Mouse (Mus musculus) heart, embryonic 13.5 days (tissue): ENCODE data around the gene Cdan1. TPM values are rescaled to one million over a fixed set of nuclear protein-coding genes. Genes with fewer than 3 reads are reported as not detected.
A peak's percentile ranks its signal among the peaks of the same experiment; 100 is the strongest.
"Not testable (repeated sequence)": the region's sequence is repeated elsewhere in the genome, so short reads cannot be mapped to it uniquely, and the experiment has no call there.

Source experiments
- ATAC-seq: fragments of 200-750 bp; cut with Nextera tagmentation; 2 replicates; pipeline ENCODE4 v1.8.0; 2017; ENCODE audit warnings: moderate TSS enrichment; ENCODE audit not compliant: insufficient number of reproducible peaks, low FRiP score, low TSS enrichment; ENCODE audit errors: extremely low read depth
- H3K27ac ChIP-seq: fragments of 300-500 bp; sonication (generic); replicated peaks from 2 replicates; pipeline ENCODE4 v1.5.1; 2015; ENCODE audit warnings: moderate library complexity, mild to moderate bottlenecking, inconsistent platforms
- H3K27me3 ChIP-seq: fragments of 300-500 bp; sonication (generic); replicated peaks from 2 replicates; pipeline ENCODE4 v1.6.1; 2015; ENCODE audit warnings: mild to moderate bottlenecking, inconsistent platforms
- H3K36me3 ChIP-seq: fragments of 300-500 bp; sonication (generic); 2 replicates; pipeline ENCODE4 v1.6.1; 2015; ENCODE audit warnings: mild to moderate bottlenecking, inconsistent platforms
- H3K4me1 ChIP-seq: fragments of 300-500 bp; sonication (generic); 2 replicates; pipeline ENCODE4 v1.6.1; 2015; ENCODE audit warnings: inconsistent platforms
- H3K4me2 ChIP-seq: fragments of 300-500 bp; sonication (generic); 2 replicates; pipeline ENCODE4 v1.6.1; 2015; ENCODE audit warnings: inconsistent platforms, mild to moderate bottlenecking, moderate library complexity
- H3K4me3 ChIP-seq: fragments of 300-500 bp; sonication (generic); 2 replicates; pipeline ENCODE4 v1.5.1; 2015; ENCODE audit warnings: moderate library complexity, mild to moderate bottlenecking, inconsistent platforms
- H3K9ac ChIP-seq: fragments of 300-500 bp; sonication (generic); 2 replicates; pipeline ENCODE4 v1.6.1; 2015; ENCODE audit warnings: inconsistent platforms, mild to moderate bottlenecking, moderate library complexity
- H3K9me3 ChIP-seq: fragments of 300-500 bp; sonication (generic); 2 replicates; pipeline ENCODE4 v1.6.1; 2016; ENCODE audit warnings: inconsistent platforms
- WGBS: fragments of 180-500 bp; shearing (Covaris S2); methylation state at CpG from one replicate; pipeline ENCODE4 v1.1.7; 2015; ENCODE audit warnings: mixed read lengths; 5-methylcytosine and 5-hydroxymethylcytosine counted together
- polyA plus RNA-seq: library from polyadenylated mRNA; unstranded; fragments of >200 nt; fragmentation: Nextera tagmentation; extraction: Ambion mirVana; gene quantifications from 2 replicates; pipeline ENCODE4 v1.2.1, GENCODE M21; 2015

Cdan1 gene
- polyA plus RNA-seq, 1 experiment from 2014 or later = 5.3 TPM

GRCm38 (mm10) chr2:120710948-120711347 lies 139.0 kb downstream of the Cdan1 start:
- Histone ChIP-seq H3K9ac (no peak overlapping the region), H3K36me3 (peaks cover 64% of the 10 kb centered on the region), H3K27ac (0 out of 2 replicates have a peak overlapping the region, but pooled peaks have one; percentile 12), H3K9me3 (no peaks in the 10 kb centered on the region), H3K4me3 (no peak overlapping the region), H3K4me2 (no peak overlapping the region), H3K27me3 (no peaks in the 10 kb centered on the region), H3K4me1 (peaks cover 15% of the 10 kb centered on the region)
- 46% methylated on average over 3 of the region's 3 CpGs for WGBS
- no peak for ATAC-seq

- 71% methylated on average over 3 of the region's 3 CpGs for WGBS
These were observed 139.8 kb downstream of the Cdan1 start for GRCm38 (mm10) chr2:120710154-120710553.

GRCm38 (mm10) chr2:120707041-120707440 lies 142.9 kb downstream of the Cdan1 start:
- peaks cover 48% of the 10 kb centered on the region for H3K36me3 ChIP-seq
- H3K27me3 ChIP-seq = no peaks in the 10 kb centered on the region
- peaks cover 12% of the 10 kb centered on the region for H3K4me1 ChIP-seq
- no peak overlapping the region for H3K4me2 ChIP-seq
- no peak for ATAC-seq
- H3K9ac ChIP-seq = no peak overlapping the region
- H3K9me3 ChIP-seq = no peaks in the 10 kb centered on the region
- no peak overlapping the region for H3K27ac ChIP-seq
- H3K4me3 ChIP-seq = no peak overlapping the region

More at GRCm38 (mm10) chr2:120710154-120710553, 139.8 kb downstream of the Cdan1 start:
- Histone ChIP-seq H3K4me1 (peaks cover 15% of the 10 kb centered on the region), H3K27me3 (no peaks in the 10 kb centered on the region), H3K9me3 (no peaks in the 10 kb centered on the region), H3K36me3 (peaks cover 60% of the 10 kb centered on the region), H3K27ac (no peak overlapping the region), H3K9ac (no peak overlapping the region), H3K4me3 (no peak overlapping the region), H3K4me2 (no peak overlapping the region)
- ATAC-seq = no peak

GRCm38 (mm10) chr2:120702675-120703074 lies 147.3 kb downstream of the Cdan1 start:
- Histone ChIP-seq H3K4me1 (no peaks in the 10 kb centered on the region), H3K9ac (no peak overlapping the region), H3K27me3 (no peaks in the 10 kb centered on the region), H3K4me3 (no peak overlapping the region), H3K4me2 (no peak overlapping the region), H3K27ac (no peak overlapping the region), H3K36me3 (peaks cover 67% of the 10 kb centered on the region), H3K9me3 (no peaks in the 10 kb centered on the region)
- WGBS = 65% methylated on average over 5 of the region's 5 CpGs
- ATAC-seq = no peak

- Histone ChIP-seq H3K4me3 (no peak overlapping the region), H3K36me3 (peaks cover 76% of the 10 kb centered on the region), H3K27ac (no peak overlapping the region), H3K9ac (no peak overlapping the region), H3K4me2 (no peak overlapping the region), H3K4me1 (peaks cover 5% of the 10 kb centered on the region; the same call in 1 of the 2 replicates), H3K9me3 (no peaks in the 10 kb centered on the region), H3K27me3 (no peaks in the 10 kb centered on the region)
- no peak for ATAC-seq
- 66% methylated on average over 3 of the region's 3 CpGs for WGBS
These were observed 149.5 kb downstream of the Cdan1 start for GRCm38 (mm10) chr2:120700379-120700885.

GRCm38 (mm10) chr2:120697767-120698166 lies 152.2 kb downstream of the Cdan1 start:
- no peak overlapping the region for H3K27ac ChIP-seq
- WGBS = 60% methylated on average over 5 of the region's 5 CpGs
- no peaks in the 10 kb centered on the region for H3K9me3 ChIP-seq
- peaks cover 7% of the 10 kb centered on the region; the same call in 1 of the 2 replicates for H3K4me1 ChIP-seq
- no peak for ATAC-seq
- no peak overlapping the region for H3K4me3 ChIP-seq
- no peak overlapping the region for H3K4me2 ChIP-seq
- H3K27me3 ChIP-seq = no peaks in the 10 kb centered on the region
- H3K36me3 ChIP-seq = peaks cover 76% of the 10 kb centered on the region
- no peak overlapping the region for H3K9ac ChIP-seq

GRCm38 (mm10) chr2:120681151-120681550 lies 168.8 kb downstream of the Cdan1 start:
- H3K9me3 ChIP-seq, ATAC-seq, H3K9ac ChIP-seq, H3K27me3 ChIP-seq, H3K4me1 ChIP-seq, H3K4me2 ChIP-seq, H3K27ac ChIP-seq, H3K4me3 ChIP-seq: not testable (repeated sequence)
- whole genome bisulfite sequencing = 65% methylated on average over 7 of the region's 7 CpGs
- peaks cover 29% of the 10 kb centered on the region for H3K36me3 ChIP-seq

GRCm38 (mm10) chr2:120670253-120670652 lies 179.7 kb downstream of the Cdan1 start:
- H3K4me1 ChIP-seq = no peaks in the 10 kb centered on the region
- no peak overlapping the region for H3K27ac ChIP-seq
- WGBS = 66% methylated on average over 2 of the region's 2 CpGs
- peaks cover 20% of the 10 kb centered on the region for H3K36me3 ChIP-seq
- H3K27me3 ChIP-seq = no peaks in the 10 kb centered on the region
- H3K4me2 ChIP-seq = no peak overlapping the region
- no peak overlapping the region for H3K9ac ChIP-seq
- no peaks in the 10 kb centered on the region for H3K9me3 ChIP-seq
- H3K4me3 ChIP-seq = no peak overlapping the region
- ATAC-seq = no peak

- no peak overlapping the region for H3K9ac ChIP-seq
- WGBS = 81% methylated on average over 2 of the region's 2 CpGs
- no peaks in the 10 kb centered on the region for H3K27me3 ChIP-seq
- no peak overlapping the region for H3K4me3 ChIP-seq
- peaks cover 8% of the 10 kb centered on the region for H3K36me3 ChIP-seq
- ATAC-seq = no peak
- no peak overlapping the region for H3K27ac ChIP-seq
- no peaks in the 10 kb centered on the region for H3K9me3 ChIP-seq
- H3K4me1 ChIP-seq = peaks cover 10% of the 10 kb centered on the region
- H3K4me2 ChIP-seq = no peak overlapping the region
These were observed 182.5 kb downstream of the Cdan1 start for GRCm38 (mm10) chr2:120667446-120667845.

Other genes with a start within 250 kb of the Cdan1 start
- 18.9 and 20.2 TPM in 2 replicates for gene Haus2, start 240.7 kb downstream of the Cdan1 start, polyA plus RNA-seq
- gene Lrrc57, start 240.6 kb downstream of the Cdan1 start, polyA plus RNA-seq = 19.5 and 21.0 TPM in 2 replicates
- gene Stard9, start 221.0 kb downstream of the Cdan1 start, polyA plus RNA-seq = 2.4 and 2.8 TPM in 2 replicates
- 2.4 and 2.6 TPM in 2 replicates for gene Ttbk2, start 476 bp upstream of the Cdan1 start, polyA plus RNA-seq
- gene Ubr1, start 120.6 kb upstream of the Cdan1 start, polyA plus RNA-seq = 18.3 and 21.6 TPM in 2 replicates
- 1.9 and 2.3 TPM in 2 replicates for gene Tmem62, start 126.9 kb upstream of the Cdan1 start, polyA plus RNA-seq
- gene Ccndbp1, start 158.3 kb upstream of the Cdan1 start, polyA plus RNA-seq = 37.3 and 38.3 TPM in 2 replicates
- gene Epb42, start 186.9 kb upstream of the Cdan1 start, polyA plus RNA-seq = 7.2 and 8.5 TPM in 2 replicates
- 0.16 TPM in 1 of 2 replicates, not detected in the other for gene Tgm5, start 235.7 kb upstream of the Cdan1 start, polyA plus RNA-seq